13 mouse cellular contexts compared by ENCODE assay signal in the genomic region with DNA sequence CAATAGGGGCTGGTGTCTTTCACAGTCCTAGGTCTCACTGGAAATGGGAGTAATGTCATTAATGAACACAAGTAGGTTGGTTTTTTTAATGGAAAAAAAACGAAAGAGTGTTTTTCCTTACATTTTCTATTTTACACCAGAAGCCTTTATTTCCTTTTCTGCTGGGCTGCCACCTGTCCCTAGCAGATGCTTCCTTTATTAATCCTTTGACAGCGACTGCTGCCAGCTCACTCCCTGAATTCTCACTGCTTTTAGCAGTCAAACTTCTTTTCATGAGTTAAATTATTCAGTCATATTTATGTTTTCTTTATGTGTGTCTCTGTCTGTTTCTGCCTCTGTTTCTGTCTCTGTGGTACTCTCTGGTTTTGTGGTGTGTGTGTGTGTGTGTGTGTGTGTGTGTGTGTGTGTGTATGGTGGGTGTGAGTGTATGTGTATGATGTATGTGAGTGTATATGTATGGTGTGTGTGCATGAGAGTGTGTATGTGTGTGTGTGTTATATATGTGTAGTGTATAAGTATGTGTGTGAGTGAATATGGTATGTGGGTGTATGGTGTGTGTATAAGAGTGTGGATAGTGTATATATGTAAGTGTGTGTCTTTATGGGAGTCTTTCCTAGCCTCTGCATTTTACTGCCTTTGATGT.
DNase-seq lines count a peak whose midpoint lies in the region; TF ChIP-seq lines count a peak whose summit lies in the region.
"Had no signal": no experiment of that assay in that cellular context is flagged by ENCODE, and none has a peak within 500 bp of the region (broad histone marks: within the 10 kb centered on the region; RNA-seq: fewer than 3 reads in every experiment).

No protein-coding gene starts in this region.

- intact Hi-C loops in left cerebral cortex, postnatal 4 days (cut with DNase I), result no loop called here
- intact Hi-C loops in left cerebral cortex, adult 2 months (cut with DNase I), result no loop called here

- peak; percentile 28 for DNase-seq in left cerebral cortex, postnatal 4 days
- no peak for DNase-seq in left cerebral cortex, adult 2 months (ENCODE audit: extremely low spot score in 1 of 2, low spot score in 2 of 2)
- peak; percentile 85 for DNase-seq in cerebellum, adult 11-12 months
- DNase-seq in cerebellum, postnatal 14 days, result peak; percentile 67 to 84
- peak; percentile 14 to 27 for DNase-seq in layer of hippocampus, postnatal 36 days
- no peak for DNase-seq in spleen, postnatal 14 days (ENCODE audit: low spot score in 2 of 2)
- no peak for DNase-seq in limb, embryonic 10.5 days (ENCODE audit: low spot score)
- DNase-seq: adrenal gland, adult 8-10 months; gastrocnemius, postnatal 25 days; kidney, postnatal 4 days had no signal

- no peak overlapping the region for H3K4me3 ChIP-seq in left cerebral cortex, adult 2 months
- no peak overlapping the region for H3K4me3 ChIP-seq in limb, embryonic 10.5 days
- H3K4me3 ChIP-seq: midbrain, embryonic 12.5 days; neural tube, embryonic 15.5 days had no signal

- peaks cover 5% of the 10 kb centered on the region for H3K4me1 ChIP-seq in limb, embryonic 10.5 days
- H3K4me1 ChIP-seq: midbrain, embryonic 12.5 days; neural tube, embryonic 15.5 days had no signal

- 80% methylated on average over 2 of the region's 2 CpGs for WGBS in limb, embryonic 10.5 days

- H3K27ac ChIP-seq in left cerebral cortex, adult 2 months, result no peak overlapping the region
- H3K27ac ChIP-seq in limb, embryonic 10.5 days, result no peak overlapping the region
- H3K27ac ChIP-seq: midbrain, embryonic 12.5 days; neural tube, embryonic 15.5 days had no signal

- H3K36me3 ChIP-seq in limb, embryonic 10.5 days, result no peaks in the 10 kb centered on the region
- H3K36me3 ChIP-seq: midbrain, embryonic 12.5 days; neural tube, embryonic 15.5 days had no signal

- H3K27me3 ChIP-seq in limb, embryonic 10.5 days (ENCODE audit: low read depth, poor library complexity, severe bottlenecking), result no peaks in the 10 kb centered on the region
- H3K27me3 ChIP-seq: CH12.LX; midbrain, embryonic 12.5 days; neural tube, embryonic 15.5 days had no signal

- H3K9me3 ChIP-seq in limb, embryonic 10.5 days (replicated peaks), result no peaks in the 10 kb centered on the region
- H3K9me3 ChIP-seq: midbrain, embryonic 12.5 days; neural tube, embryonic 15.5 days had no signal

- TF ChIP-seq CTCF in left cerebral cortex, adult 2 months (IDR thresholded peaks at IDR 0.05), result no peak

Comparison
In these comparisons a context has a peak if more than half of its experiments do, and no peak if none do; other contexts are left out.
1. DNase-seq: peak in left cerebral cortex, postnatal 4 days (single experiment), cerebellum, adult 11-12 months (single experiment), cerebellum, postnatal 14 days (2 of 2) and layer of hippocampus, postnatal 36 days (2 of 2); none in left cerebral cortex, adult 2 months (0 of 2), spleen, postnatal 14 days (0 of 2) and limb, embryonic 10.5 days (single experiment).